Mouse (Mus musculus): ENCODE measurements around the gene Cacng5. TPM values are rescaled to one million over a fixed set of nuclear protein-coding genes. Genes with fewer than 3 reads are reported as not detected.

The Cacng5 gene
- 0.03 TPM in 1 of 2 replicates, not detected in the other for polyA plus RNA-seq (2012; rRNA removed; ENCODE audit: low replicate concordance)

GRCm38 (mm10) chr11:107914634-107915226 is at the start of gene Cacng5:
Gene Cacng5, minus strand, starts transcription at chr11:107915055.

Other genes with a start within 250 kb of the Cacng5 start
- gene Cacng1, start 198.5 kb downstream of the Cacng5 start, polyA plus RNA-seq (2012; rRNA removed; ENCODE audit: low replicate concordance), result 0.24 and 83.5 TPM in 2 replicates
- gene Cacng4, start 120.5 kb downstream of the Cacng5 start, polyA plus RNA-seq (2012; rRNA removed; ENCODE audit: low replicate concordance), result 1.1 and 1.3 TPM in 2 replicates

Measured in mammary gland, adult 2 months (tissue).